Mouse (Mus musculus): ENCODE results near the gene Prtn3.

The Prtn3 gene

DNA sequence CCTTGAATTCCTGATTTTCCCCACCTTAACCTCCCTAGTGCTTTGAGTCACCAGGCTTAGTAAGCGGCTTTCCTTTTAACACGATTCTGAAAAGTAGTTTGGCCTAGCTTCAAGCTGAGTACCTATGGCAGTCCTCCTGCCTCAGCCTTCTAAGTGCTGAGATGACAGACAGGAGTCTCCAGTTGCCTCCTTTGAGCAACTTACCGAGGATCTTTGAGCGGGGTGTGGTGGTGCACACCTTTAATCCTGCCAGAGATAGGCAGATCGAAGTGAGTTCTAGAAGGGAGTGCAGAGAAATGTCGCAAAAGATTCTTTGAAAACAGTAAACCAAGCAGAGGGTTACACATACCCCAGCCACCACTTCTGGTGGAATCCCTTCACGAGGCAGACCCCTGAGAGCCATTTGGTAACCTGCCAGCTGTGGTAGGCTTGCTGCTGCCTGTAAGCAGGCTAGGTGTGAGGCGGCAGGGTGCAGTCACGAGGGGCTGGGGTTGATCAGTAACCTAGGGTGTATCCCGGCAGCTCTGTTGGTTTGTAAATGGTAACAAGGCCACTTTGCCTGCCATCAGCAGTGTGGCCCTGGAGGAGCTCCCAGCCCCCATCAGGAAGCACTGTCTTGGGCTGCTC lies 18.6 kb upstream of the Prtn3 start:
- DNase-seq (ENCODE audit: low spot score): no peak

DNA sequence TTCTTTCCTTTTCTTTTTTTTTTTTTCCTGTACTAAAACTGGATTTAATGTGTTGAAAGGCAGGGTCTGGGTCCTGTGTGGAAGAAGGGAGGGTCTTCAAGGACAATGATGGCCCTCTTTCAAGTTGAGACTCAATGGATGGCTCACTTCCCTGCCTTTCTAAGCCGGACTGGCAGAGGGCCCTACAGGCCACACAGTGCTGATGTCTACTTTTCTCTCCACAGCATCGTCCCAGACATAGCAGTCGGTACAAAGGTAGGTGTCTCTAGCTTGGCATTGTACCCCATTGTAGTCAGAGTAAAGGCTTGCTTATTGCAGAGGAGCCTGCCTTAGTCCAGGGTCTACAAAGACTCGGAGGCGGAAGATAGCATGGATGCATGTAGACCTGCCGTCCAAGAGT lies 18.0 kb upstream of the Prtn3 start:
- no peak for DNase-seq (ENCODE audit: low spot score)

DNA sequence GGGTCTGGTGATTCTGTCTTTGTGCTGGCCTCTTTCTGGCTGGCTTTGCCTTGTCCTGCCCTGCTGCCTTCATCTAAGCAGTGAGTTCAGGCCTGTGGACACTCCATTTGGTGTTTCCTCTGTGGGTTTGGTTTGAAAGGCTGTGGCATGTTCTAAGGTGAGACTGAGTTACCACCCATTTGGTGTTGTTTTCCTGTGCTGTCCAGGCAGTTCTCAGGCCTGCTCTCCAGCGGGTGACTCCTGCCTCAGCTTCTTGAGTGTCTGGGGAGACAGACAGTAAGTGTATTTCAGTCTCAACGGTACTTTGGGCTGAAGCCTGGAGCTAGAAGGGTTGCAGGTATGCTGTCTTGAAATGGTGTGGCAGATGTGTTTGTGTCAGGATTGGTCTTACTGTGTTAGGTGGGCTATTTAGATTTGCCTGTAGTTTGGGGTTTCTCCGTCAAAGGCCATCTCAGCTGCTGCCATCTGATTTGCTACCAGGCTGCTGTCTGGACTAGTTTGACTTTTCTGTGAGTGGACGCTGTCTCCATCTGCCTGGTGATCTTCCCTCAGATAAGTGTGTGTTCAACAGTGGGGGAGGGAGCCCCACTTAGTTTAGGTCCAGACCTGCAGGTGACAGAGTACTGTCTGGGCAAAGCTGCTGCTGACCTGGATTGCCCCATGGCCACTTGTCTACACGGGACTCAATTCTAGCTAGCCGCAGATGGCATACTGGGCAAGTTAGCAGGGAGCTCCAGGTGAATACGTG lies 17.4 kb upstream of the Prtn3 start:
- no peak for DNase-seq (ENCODE audit: low spot score)

DNA sequence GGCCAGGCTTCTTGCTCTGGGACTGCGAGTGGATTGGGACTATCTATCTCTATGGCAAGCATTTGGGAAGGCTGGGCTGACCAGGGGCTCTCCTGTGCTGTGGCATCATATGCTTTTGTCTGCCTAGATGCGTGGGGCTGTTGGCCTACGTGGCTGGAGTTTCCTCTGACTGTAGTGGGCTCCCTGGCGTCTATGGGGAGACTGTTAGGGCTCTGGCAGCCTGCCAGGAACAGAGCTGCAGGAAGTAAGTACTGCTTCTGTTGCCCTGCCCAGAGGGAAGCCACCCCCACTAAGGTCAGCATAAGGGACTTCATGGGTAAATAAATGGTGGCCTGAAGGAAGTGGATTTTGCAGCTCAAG lies 16.8 kb upstream of the Prtn3 start:
- no peak for DNase-seq (ENCODE audit: low spot score)

DNA sequence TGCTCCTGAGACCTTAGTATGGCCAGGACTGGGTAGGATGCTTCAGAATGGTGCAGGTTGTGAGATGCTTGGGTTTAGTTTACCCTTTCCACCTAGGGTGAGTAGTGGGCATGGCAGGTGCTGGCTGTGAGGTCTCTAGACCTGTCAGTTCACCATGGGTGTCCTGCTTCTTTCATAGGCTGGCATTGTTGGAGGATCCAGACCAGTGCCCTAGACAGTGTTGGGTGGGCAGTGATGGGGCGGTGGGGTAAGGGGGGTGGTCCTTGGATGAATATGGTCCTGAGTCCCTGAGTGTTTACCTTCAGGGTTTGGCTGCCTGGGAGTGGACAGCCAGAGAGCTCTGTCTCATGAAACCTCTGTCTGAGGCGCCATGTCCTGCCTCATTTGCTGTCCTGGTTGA lies 16.4 kb upstream of the Prtn3 start:
- no peak for DNase-seq (ENCODE audit: low spot score)

DNA sequence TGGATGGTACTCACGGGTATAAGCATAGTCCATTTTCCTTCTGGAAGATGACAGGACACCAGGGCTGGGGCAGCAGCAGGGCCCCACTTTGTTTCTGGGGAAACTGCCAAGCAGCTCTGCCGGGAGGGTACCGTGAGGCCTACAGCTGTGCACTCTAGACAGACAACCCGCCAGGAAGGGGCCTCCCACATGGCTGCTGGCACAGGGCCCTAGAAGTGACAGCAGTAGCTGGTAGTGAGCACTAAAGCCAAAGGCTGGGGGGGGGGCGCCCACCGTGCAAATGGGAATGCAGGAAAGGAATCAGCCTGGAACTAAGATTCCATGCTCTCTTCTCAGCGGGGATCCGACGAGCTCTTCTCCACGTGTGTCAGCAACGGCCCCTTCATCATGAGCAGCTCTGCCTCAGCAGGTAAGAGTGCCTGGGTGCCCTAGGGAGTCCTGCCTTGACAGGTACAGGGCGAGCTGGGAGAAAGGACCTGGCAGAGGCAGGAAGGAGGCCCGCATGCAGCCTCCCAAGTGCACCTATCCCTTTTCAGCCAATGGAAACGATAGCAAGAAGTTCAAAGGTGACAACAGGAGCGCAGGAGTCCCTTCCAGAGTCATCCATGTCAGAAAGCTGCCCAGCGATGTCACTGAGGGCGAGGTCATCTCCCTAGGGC lies 15.7 kb upstream of the Prtn3 start:
- DNase-seq (ENCODE audit: low spot score): no peak

DNA sequence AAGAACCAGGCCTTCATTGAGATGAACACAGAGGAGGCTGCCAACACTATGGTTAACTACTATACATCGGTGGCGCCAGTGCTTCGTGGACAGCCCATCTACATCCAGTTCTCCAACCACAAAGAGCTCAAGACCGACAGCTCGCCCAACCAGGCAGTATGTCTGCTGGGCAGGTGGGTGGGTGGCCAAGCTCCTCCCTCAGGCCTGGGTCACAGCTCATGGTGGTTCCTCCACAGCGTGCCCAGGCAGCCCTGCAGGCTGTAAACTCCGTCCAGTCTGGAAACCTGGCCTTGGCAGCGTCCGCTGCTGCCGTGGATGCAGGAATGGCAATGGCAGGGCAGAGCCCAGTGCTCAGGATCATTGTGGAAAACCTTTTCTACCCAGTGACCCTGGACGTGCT lies 15.2 kb upstream of the Prtn3 start:
- DNase-seq (ENCODE audit: low spot score): no peak

DNA sequence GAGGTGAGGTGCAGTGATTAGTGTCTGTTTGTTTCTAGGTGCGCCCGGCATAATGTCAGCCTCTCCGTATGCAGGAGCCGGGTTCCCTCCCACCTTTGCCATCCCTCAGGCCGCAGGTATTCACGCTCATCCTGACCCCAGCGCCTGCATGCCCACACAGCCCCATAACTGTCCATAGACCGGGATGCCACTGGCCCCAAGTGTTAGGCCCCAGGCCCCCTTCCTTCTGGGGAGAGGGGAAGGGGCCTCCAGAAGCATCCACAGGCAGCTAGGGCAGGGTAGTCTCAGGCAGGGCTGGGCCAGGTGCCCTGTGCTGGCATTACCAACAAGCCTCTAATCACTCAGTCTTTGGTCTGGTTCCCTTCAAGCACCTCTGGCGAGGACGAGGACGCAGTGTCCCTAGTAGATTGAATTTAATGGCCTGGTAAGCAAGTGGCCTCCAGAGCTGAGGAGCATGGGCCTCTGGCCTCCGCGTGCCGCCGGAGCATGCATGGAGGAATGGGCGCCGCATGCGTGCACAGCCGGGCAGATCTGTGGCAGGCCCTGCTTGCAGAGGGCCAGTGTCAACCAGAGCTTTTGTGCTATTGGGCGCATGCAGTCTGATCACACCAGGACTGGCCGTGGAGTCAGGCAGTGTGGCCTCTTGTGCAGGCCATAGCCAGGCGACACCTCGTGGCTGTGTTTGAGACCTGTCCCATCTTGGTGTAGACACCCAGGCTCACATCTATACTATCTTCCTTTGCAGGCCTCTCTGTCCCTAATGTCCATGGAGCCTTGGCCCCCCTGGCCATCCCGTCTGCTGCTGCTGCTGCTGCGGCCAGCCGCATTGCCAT lies 14.0 kb upstream of the Prtn3 start:
- DNase-seq (ENCODE audit: low spot score): no peak

DNA sequence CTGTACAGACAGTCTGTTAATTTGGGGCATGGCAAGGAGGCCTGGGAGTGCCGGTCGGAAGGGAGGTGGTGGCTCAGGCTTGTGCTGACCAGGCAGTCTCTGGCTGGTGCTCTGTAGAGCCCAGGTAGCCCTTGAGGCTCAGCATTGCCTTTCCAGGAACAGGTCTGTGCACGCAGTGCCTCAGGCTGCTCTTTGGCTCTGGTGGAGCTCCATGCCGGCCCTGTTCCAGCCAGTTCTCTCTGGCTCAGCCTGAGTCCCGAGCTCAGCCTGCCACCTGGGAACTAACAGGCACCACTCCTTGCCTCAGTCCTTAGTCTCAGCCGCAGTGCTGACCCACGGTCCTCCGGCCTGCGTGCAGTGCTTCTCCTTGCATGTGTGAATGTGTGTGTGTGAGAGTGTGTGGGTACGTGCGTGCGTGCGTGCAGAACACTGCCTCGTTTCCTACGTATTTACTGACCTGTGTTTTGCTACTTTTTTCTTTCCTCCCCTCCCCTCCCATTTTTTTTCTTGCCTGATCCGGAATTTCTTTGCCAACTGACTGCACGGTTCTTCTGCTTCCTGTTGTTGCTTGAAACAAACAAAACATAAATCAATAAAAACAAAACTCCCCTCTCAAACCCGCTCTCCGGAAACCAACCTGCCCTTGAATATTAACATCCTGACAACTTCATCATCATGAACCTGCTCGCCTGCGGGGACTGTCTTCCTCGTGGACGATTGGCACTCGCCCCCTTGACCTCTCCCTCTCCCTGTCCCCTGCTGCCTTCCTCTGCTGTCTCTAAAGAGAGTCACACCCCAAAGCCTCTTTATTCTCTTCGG lies 12.8 kb upstream of the Prtn3 start:
- DNase-seq (ENCODE audit: low spot score): no peak

DNA sequence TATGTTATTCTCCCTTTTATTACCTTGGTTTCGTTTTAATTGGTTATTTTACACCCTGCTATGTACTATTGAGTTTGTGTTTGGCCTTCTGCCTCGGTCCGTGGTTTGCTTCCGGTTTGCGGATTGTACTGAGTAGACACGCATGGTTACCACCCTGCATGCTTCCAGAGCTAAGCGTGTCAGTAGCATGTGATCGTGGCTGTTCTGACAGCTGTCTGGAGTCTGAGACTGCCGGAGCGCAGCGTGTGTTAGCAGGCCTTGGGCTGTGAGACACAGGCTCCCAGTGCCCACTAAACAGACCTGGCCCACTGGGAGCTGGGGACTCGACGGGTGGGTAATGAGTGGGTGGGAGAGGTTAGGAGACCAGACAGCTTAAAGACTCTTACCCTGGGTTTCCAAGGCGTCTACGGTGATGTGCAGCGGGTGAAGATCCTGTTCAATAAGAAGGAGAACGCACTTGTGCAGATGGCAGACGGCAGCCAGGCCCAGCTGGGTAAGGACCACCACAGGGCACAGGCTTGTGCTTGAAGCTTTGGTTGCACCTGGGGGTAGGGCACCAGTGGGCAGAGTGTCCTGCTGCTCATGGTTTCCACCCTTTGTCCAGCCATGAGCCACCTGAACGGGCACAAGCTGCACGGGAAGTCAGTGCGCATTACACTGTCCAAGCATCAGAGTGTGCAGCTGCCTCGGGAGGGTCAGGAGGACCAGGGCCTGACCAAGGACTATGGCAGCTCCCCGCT lies 12.1 kb upstream of the Prtn3 start:
- no peak for DNase-seq (ENCODE audit: low spot score)

DNA sequence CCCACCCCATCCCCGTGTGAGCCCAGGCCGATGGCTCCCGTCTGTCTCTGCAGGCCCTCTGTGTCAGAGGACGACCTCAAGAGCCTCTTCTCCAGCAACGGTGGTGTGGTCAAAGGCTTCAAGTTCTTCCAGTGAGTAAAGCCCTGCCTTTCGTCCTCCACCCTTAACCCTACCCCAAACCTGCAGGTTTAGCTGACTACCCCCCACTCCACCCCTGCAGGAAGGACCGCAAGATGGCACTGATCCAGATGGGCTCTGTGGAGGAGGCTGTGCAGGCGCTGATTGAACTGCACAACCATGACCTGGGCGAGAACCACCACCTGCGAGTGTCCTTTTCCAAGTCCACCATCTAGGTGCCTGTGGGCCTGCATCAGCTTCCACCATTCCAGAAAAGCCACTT lies 11.4 kb upstream of the Prtn3 start:
- no peak for DNase-seq (ENCODE audit: low spot score)

DNA sequence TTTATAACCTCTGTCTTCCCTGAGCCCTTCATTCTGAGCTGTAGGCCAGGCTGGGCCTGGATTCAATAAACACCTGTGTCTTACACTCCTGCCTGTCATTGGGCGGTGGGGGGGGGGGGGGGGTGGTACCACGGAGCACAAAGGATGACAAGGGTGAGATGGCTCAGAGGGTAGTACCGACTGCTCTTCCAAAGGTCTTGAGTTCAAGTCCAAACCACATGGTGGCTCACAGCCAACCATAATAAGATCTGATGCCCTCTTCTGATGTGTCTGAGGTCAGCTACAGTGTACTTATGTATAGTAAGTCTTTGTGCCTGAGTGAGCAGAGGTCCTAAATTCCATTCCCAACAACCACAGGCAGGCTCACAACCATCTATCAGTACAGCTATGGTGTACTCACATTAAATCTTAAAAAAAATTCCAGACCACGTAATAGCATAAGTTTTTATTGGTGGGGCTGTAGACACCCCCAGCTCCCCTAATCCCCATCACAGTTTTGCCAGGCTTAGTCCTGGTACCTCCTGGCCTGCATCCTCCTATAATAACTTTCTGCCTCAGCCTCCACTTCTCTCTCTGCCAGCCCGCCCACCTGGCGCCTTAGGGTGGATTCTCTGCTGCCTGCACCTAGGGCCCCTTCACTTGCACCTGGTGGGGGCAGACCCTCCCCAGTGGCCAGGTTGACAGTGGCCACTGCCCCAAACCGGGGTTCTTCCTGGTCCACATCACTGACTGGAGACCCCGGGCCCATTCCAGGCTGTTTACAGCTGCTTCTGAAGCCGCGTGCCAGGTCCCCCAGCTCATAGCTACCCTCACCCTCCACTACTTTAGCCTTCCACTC lies 9.7 kb upstream of the Prtn3 start:
- no peak for DNase-seq (ENCODE audit: low spot score)

DNA sequence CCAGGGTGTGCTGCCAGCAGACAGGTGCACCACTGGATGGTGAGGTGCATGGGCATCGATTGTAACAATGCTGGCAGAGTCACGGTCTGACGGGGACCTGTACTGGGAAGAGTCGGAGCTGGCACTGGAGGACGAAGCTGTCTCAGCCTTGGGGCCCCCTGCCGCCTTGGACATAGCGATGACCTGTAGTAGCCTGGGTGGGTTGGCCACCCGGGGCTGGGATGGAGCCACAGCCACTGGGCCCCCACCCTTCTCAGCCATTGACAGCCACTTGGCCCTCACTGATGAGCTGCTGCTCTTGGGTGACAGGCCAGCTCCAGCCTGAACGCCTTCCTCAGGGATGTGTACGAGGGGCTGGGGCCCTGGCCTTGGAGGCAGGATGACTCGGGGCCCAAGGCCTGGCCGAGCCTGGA lies 9.1 kb upstream of the Prtn3 start:
- no peak for DNase-seq (ENCODE audit: low spot score)

DNA sequence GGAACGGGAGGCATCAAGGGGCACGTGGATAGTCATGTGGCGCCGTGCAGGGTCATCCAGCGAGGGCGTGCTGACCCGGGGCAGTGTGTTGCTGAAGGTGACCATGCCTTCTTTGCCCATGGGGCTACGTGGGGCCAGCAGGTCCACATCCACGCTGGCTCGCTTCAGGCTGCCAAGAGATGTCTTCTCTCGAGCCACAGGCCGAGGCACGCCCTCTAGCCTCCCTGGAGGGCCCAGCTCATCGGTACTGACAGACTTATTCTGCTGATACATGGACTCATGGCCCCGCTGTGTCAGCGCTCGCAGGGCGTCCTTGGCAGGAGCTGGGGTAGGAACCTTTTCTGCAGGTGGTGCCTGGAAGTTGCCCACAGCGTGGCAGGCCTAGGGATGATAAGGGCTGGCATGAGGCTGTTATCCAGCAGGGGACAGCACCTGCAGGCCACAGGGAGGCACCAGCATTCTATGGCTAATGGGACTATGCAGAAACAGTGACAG lies 8.4 kb upstream of the Prtn3 start:
- no peak for DNase-seq (ENCODE audit: low spot score)

DNA sequence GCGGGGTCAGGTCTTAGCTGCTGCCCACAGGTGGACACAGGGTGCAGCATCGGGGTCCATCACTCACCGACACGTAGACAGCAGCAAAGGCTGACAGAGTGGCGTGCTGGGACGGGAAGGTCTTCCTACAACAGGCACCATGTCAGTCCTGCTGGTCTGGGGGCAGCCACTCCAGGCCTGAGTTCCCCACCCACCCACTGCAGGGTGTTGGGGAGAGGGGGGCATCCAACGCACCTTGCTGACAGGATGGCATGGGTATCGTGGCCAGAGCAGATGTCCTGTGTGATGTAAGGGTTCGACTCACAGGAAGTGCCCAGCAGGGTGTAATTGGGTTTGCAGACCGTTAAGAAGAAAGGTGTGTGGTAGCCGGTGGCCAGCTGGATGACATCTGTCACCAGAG lies 7.7 kb upstream of the Prtn3 start:
- no peak for DNase-seq (ENCODE audit: low spot score)

DNA sequence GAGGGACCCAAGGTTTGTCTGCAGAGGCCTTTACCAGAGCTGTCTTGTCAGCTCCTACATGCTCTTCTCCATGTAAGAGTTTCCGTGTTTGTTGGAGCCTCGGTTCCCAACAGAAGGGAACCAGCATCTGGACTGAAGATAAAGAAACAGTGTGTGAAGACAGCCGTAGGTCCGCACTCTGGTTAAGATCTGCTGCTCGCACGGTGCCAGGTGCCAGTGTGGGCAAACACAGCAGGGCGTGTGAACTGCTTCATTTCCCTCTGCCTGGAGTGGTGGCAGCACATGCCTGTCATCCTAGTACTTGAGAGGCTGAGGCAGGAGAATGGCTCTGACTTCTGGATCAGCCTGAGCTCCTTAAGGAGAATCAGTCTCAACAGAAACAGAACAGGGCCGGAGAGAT lies 2.4 kb upstream of the Prtn3 start:
- DNase-seq (ENCODE audit: low spot score): no peak

DNA sequence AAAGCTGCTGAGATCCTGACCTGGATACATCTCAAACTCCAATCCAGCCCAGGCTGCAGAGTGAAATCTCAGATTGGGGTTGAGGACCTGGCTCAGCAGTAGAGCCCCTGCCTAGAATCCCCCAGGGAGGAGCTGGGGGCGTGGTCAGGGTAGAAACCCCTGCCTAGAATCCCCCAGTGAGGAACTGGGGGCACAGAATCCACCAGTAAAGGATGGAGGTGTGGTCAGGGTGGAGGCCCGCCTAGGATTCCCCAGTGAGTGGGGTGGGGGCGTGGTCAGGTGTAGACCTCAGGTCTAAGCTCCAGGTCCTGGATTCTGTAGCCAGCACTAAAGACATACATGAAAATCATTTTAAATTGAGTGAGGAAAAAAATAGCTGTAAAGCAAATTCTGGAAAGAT lies 1.4 kb upstream of the Prtn3 start:
- no peak for DNase-seq (ENCODE audit: low spot score)

DNA sequence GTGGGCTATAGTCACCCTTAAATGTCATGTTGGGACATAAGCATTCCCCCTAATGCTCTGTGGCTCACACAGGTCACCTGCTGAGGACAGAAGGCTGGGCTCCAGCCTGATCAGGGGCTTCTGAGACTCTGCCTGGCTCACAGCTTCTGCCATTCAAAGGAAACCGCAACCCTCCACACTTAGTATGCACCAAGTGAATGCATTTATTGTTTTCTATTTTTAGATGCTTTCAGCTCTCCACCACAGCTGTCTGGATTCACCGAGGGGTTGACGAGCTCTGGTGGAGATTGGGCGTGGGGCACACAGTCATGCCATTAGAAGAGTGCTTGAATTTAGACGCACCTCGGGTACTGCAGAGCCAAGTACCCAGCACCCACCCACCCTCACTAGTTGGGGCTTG lies 963 bp upstream of the Prtn3 start:
- no peak for DNase-seq (ENCODE audit: low spot score)

DNA sequence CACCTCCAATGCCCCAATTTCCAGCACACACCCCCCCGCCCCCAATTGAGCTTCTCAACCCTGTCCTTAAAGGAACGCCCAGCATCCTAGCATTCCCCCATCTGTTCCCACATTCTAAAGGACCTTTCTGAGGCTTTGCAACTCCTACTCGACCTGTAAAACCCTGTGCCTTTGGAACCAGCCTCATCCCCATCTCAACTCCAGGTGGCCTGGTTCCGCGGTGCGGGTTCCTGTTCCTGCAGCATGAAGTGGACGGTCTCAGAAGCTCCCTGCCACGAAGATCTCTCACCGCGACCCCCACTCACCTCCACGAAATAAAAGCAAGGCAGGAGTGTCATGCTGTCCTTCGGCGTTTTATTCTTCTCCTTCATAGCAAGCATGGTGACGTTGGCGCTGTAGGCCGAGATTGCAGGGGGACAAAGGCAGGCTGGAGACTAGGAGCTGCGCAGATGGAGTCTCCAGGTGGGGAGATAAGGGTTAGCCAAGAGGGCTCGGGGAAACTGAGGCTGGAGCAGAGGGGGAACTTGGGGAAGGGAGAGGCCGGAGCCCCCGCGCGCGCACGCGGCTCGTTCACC lies 474 bp upstream of the Prtn3 start:
- no peak for DNase-seq (ENCODE audit: low spot score)

DNA sequence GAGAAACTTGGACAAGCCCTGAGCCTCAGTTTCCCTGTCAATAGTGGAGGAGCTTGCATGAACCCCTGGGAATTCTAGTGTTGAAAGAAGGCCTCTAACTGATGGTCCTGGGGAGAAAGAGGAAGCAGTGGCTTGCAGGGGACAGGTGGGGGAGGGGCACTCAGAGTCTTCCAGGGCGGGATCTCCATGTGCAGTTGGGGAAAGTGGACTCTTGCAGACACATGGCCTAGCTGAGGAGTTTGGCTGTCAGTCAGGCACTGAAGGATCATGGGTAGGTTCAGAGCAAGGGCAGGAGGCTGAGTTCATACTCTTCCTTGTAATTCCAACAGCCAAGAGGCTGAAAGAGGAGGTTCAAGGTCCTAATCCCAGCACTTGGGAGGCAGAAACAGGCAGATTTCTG lies 2.9 kb downstream of the Prtn3 start:
- no peak for DNase-seq (ENCODE audit: low spot score)
